ENCODE assay signal across 27 mouse cellular contexts in the genomic region with DNA sequence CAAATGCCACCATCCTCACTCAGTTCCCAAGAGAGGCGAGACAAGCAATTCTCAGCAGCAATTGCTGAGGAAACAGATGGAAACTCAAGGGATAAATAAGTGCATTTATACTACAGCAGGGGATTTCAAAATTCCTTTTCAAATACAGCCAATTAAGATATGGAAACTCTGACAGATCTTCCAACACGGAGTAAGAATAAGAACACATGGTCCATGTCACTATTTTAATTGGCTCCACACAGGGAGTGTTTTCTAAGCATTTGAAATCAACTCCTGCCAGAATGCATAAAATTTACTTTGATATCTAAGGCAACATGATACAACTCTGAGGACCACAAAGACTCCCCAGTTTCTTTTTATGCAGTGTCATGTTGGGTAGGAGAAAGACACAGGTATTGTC. TPM values are rescaled to one million over a fixed set of nuclear protein-coding genes. Genes with fewer than 3 reads are reported as not detected.
DNase-seq lines count a peak whose midpoint lies in the region; ATAC-seq and TF ChIP-seq lines count a peak whose summit lies in the region.
"Had no signal": no experiment of that assay in that cellular context is flagged by ENCODE, and none has a peak within 500 bp of the region (broad histone marks: within the 10 kb centered on the region; RNA-seq: fewer than 3 reads in every experiment).

No protein-coding gene starts in this region.

- no peaks in the 10 kb centered on the region for H3K4me1 ChIP-seq in forebrain, embryonic 13.5 days
- H3K4me1 ChIP-seq in forebrain, embryonic 12.5 days = no peaks in the 10 kb centered on the region
- no peaks in the 10 kb centered on the region for H3K4me1 ChIP-seq in forebrain, embryonic 15.5 days
- H3K4me1 ChIP-seq in forebrain, embryonic 10.5 days = no peaks in the 10 kb centered on the region
- H3K4me1 ChIP-seq in forebrain, postnatal 0 days (ENCODE audit: insufficient read depth) = no peaks in the 10 kb centered on the region
- H3K4me1 ChIP-seq: embryonic facial prominence, embryonic 13.5 days; embryonic facial prominence, embryonic 15.5 days had no signal

- DNase-seq in forebrain, embryonic 10.5 days (ENCODE audit: extremely low spot score, low spot score) = no peak
- peak; percentile 34 for DNase-seq in brain, embryonic 14.5 days (ENCODE audit: low read depth)
- DNase-seq in forebrain, postnatal 0 days = peak; percentile 29
- DNase-seq in layer of hippocampus, postnatal 25 days (ENCODE audit: extremely low spot score in 1 of 2, low spot score in 1 of 2) = no peak
- DNase-seq: adrenal gland, adult 8-10 months; adrenal gland, postnatal 14 days; adrenal gland, postnatal 36 days; B cell, adult 2 months; cerebellum, adult 11 months; cerebellum, adult 18-20 months; cerebellum, adult 8-10 months; cerebellum, adult 9-11 months; cerebellum, postnatal 14 days; cerebellum, postnatal 36 days; embryo, embryonic 11 days had no signal

- H3K27ac ChIP-seq in forebrain, embryonic 13.5 days = no peak overlapping the region
- no peak overlapping the region for H3K27ac ChIP-seq in forebrain, embryonic 12.5 days
- H3K27ac ChIP-seq in forebrain, embryonic 15.5 days (replicated peaks) = no peak overlapping the region
- no peak overlapping the region for H3K27ac ChIP-seq in forebrain, embryonic 10.5 days
- no peak overlapping the region for H3K27ac ChIP-seq in forebrain, postnatal 0 days (ENCODE audit: low read depth, low read length)
- H3K27ac ChIP-seq: embryonic facial prominence, embryonic 13.5 days; embryonic facial prominence, embryonic 15.5 days had no signal

- H3K4me2 ChIP-seq in forebrain, embryonic 13.5 days = no peak overlapping the region
- no peak overlapping the region for H3K4me2 ChIP-seq in forebrain, embryonic 12.5 days
- H3K4me2 ChIP-seq in forebrain, embryonic 15.5 days (replicated peaks) = no peak overlapping the region
- H3K4me2 ChIP-seq in forebrain, postnatal 0 days (ENCODE audit: low read depth) = no peak overlapping the region
- H3K4me2 ChIP-seq: embryonic facial prominence, embryonic 13.5 days; embryonic facial prominence, embryonic 15.5 days had no signal

- H3K9ac ChIP-seq in forebrain, embryonic 13.5 days = no peak overlapping the region
- no peak overlapping the region for H3K9ac ChIP-seq in forebrain, embryonic 12.5 days
- H3K9ac ChIP-seq in forebrain, embryonic 15.5 days (replicated peaks) = no peak overlapping the region
- no peak overlapping the region for H3K9ac ChIP-seq in forebrain, postnatal 0 days
- H3K9ac ChIP-seq: embryonic facial prominence, embryonic 13.5 days; embryonic facial prominence, embryonic 15.5 days had no signal

- WGBS in forebrain, embryonic 13.5 days = 65% methylated on average over 2 of the region's 2 CpGs
- 69% methylated on average over 2 of the region's 2 CpGs for WGBS in forebrain, embryonic 12.5 days
- 48% methylated on average over 2 of the region's 2 CpGs for WGBS in forebrain, embryonic 15.5 days
- 80% methylated on average over 2 of the region's 2 CpGs for WGBS in forebrain, embryonic 10.5 days
- WGBS in forebrain, postnatal 0 days = 42% methylated on average over 2 of the region's 2 CpGs

- H3K36me3 ChIP-seq in forebrain, embryonic 13.5 days (ENCODE audit: poor library complexity, severe bottlenecking) = no peaks in the 10 kb centered on the region
- H3K36me3 ChIP-seq in forebrain, embryonic 12.5 days (replicated peaks) = no peaks in the 10 kb centered on the region
- no peaks in the 10 kb centered on the region for H3K36me3 ChIP-seq in forebrain, embryonic 15.5 days
- H3K36me3 ChIP-seq in forebrain, embryonic 10.5 days (replicated peaks) = no peaks in the 10 kb centered on the region
- H3K36me3 ChIP-seq in forebrain, postnatal 0 days (ENCODE audit: insufficient read depth) = no peaks in the 10 kb centered on the region
- H3K36me3 ChIP-seq: embryonic facial prominence, embryonic 13.5 days; embryonic facial prominence, embryonic 15.5 days; G1E had no signal

- peak; percentile 72; the same call in 1 of the 2 replicates for ATAC-seq in forebrain, embryonic 13.5 days
- ATAC-seq in forebrain, embryonic 12.5 days (ENCODE audit: low FRiP score) = no peak
- peak; percentile 63; the same call in 1 of the 2 replicates for ATAC-seq in forebrain, embryonic 15.5 days (replicated peaks)
- ATAC-seq in forebrain, postnatal 0 days = peak; percentile 80
- ATAC-seq: activated CD4-positive, CD25-positive, alpha-beta regulatory T cell, adult 4 months; CD4-positive, CD25-positive, alpha-beta regulatory T cell, adult 4 months; Patski had no signal

- no peak overlapping the region for H3K4me3 ChIP-seq in forebrain, embryonic 13.5 days
- no peak overlapping the region for H3K4me3 ChIP-seq in forebrain, embryonic 12.5 days (replicated peaks)
- no peak overlapping the region for H3K4me3 ChIP-seq in forebrain, embryonic 15.5 days
- H3K4me3 ChIP-seq in forebrain, embryonic 10.5 days = no peak overlapping the region
- H3K4me3 ChIP-seq in forebrain, postnatal 0 days (ENCODE audit: low read depth, low read length) = no peak overlapping the region
- H3K4me3 ChIP-seq: embryonic facial prominence, embryonic 13.5 days; embryonic facial prominence, embryonic 15.5 days; erythroblast, embryonic 14.5 days had no signal

- TF ChIP-seq POLR2A in brain, embryonic 14.5 days (IDR thresholded peaks at IDR 0.05; ENCODE audit: borderline replicate concordance, extremely low read depth, insufficient read depth, insufficient read length, poor library complexity, severe bottlenecking) = no peak

- no peaks in the 10 kb centered on the region for H3K9me3 ChIP-seq in forebrain, embryonic 13.5 days (replicated peaks)
- H3K9me3 ChIP-seq in forebrain, embryonic 12.5 days = no peaks in the 10 kb centered on the region
- H3K9me3 ChIP-seq in forebrain, embryonic 15.5 days = no peaks in the 10 kb centered on the region
- no peaks in the 10 kb centered on the region for H3K9me3 ChIP-seq in forebrain, embryonic 10.5 days
- no peaks in the 10 kb centered on the region for H3K9me3 ChIP-seq in forebrain, postnatal 0 days (ENCODE audit: low read length)
- H3K9me3 ChIP-seq: embryonic facial prominence, embryonic 13.5 days; embryonic facial prominence, embryonic 15.5 days; G1E had no signal

- H3K27me3 ChIP-seq in forebrain, embryonic 13.5 days = no peaks in the 10 kb centered on the region
- no peaks in the 10 kb centered on the region for H3K27me3 ChIP-seq in forebrain, embryonic 12.5 days
- no peaks in the 10 kb centered on the region for H3K27me3 ChIP-seq in forebrain, embryonic 15.5 days
- H3K27me3 ChIP-seq in forebrain, embryonic 10.5 days (ENCODE audit: poor library complexity, severe bottlenecking) = no peaks in the 10 kb centered on the region
- no peaks in the 10 kb centered on the region for H3K27me3 ChIP-seq in forebrain, postnatal 0 days (ENCODE audit: insufficient read depth, low read length)
- H3K27me3 ChIP-seq: CH12.LX; embryonic facial prominence, embryonic 13.5 days; embryonic facial prominence, embryonic 15.5 days; Patski had no signal

- no peak for TF ChIP-seq CTCF in brain, embryonic 14.5 days (IDR thresholded peaks at IDR 0.05; ENCODE audit: borderline replicate concordance, extremely low read depth, insufficient read depth, insufficient read length)
- TF ChIP-seq CTCF in forebrain, postnatal 0 days (IDR thresholded peaks at IDR 0.05; ENCODE audit: low read depth) = no peak

RNA-seq across cellular contexts. Expression of gene Sgcd, which starts 49.0 kb away (rescaled TPM):
- polyA plus RNA-seq in forebrain, embryonic 13.5 days (2015; fragmentation: Nextera tagmentation; extraction: Ambion mirVana) = 1.6 and 2.7 TPM in 2 replicates
- 2.9 and 3.4 TPM in 2 replicates for polyA plus RNA-seq in forebrain, embryonic 12.5 days (2016; fragmentation: Nextera tagmentation; extraction: Ambion mirVana)
- polyA plus RNA-seq in forebrain, embryonic 15.5 days (2015; fragmentation: Nextera tagmentation; extraction: Ambion mirVana) = 3.2 and 3.3 TPM in 2 replicates
- 1.9 and 2.0 TPM in 2 replicates for polyA plus RNA-seq in forebrain, embryonic 10.5 days (2016; fragmentation: Nextera tagmentation; extraction: Ambion mirVana)
- polyA plus RNA-seq in brain, embryonic 14.5 days (2012; rRNA removed) = 3.1 and 6.1 TPM in 2 replicates
- 15.3 and 25.4 TPM in 2 replicates for total RNA-seq in forebrain, postnatal 0 days (2014; rRNA removed)
- polyA plus RNA-seq in forebrain, postnatal 0 days (2015; fragmentation: Nextera tagmentation; extraction: Ambion mirVana) = 1.3 and 2.5 TPM in 2 replicates
- total RNA-seq in layer of hippocampus, postnatal 25 days (2021) = 10 to 100 TPM in 1 of 2 experiments, 1 to 10 TPM in 1; 9.0 to 12.6 TPM
- total RNA-seq: common myeloid progenitor, adult 5-6 weeks had no signal
- polyA plus RNA-seq: activated CD4-positive, CD25-positive, alpha-beta regulatory T cell, adult 4 months; CD4-positive, CD25-positive, alpha-beta regulatory T cell, adult 4 months; erythroblast, embryonic 14.5 days; G1E; Patski had no signal

Comparison
In these comparisons a context has a peak if more than half of its experiments do, and no peak if none do; other contexts are left out.
1. DNase-seq: peak in brain, embryonic 14.5 days (single experiment) and forebrain, postnatal 0 days (single experiment); none in forebrain, embryonic 10.5 days (single experiment) and layer of hippocampus, postnatal 25 days (0 of 2).